Mouse (Mus musculus) hindbrain, embryonic 16.5 days (tissue): ENCODE data around the gene Rdh7. TPM values are rescaled to one million over a fixed set of nuclear protein-coding genes. Genes with fewer than 3 reads are reported as not detected.

Source experiments
- ATAC-seq: fragments of 200-750 bp; cut with Nextera tagmentation; 2 replicates; pipeline ENCODE4 v1.8.0; 2017; ENCODE audit warnings: moderate TSS enrichment, moderate library complexity
- H3K27ac ChIP-seq: fragments of 300-500 bp; sonication (generic); 2 replicates; pipeline ENCODE4 v1.5.1; 2014; ENCODE audit warnings: low read depth, mild to moderate bottlenecking, control low read depth, low read length, moderate library complexity
- H3K27me3 ChIP-seq: fragments of 300-500 bp; sonication (generic); replicated peaks from 2 replicates; pipeline ENCODE4 v1.6.1; 2014; ENCODE audit warnings: low read length; ENCODE audit not compliant: control insufficient read depth, insufficient read depth
- H3K36me3 ChIP-seq: fragments of 300-500 bp; sonication (generic); 2 replicates; pipeline ENCODE4 v1.6.1; 2014; ENCODE audit warnings: mild to moderate bottlenecking, low read length, moderate library complexity, mixed read lengths; ENCODE audit not compliant: control insufficient read depth, insufficient read depth
- H3K4me1 ChIP-seq: fragments of 300-500 bp; sonication (generic); 2 replicates; pipeline ENCODE4 v1.6.1; 2014; ENCODE audit warnings: low read depth, low read length; ENCODE audit not compliant: control insufficient read depth, insufficient read depth
- H3K4me2 ChIP-seq: fragments of 300-500 bp; sonication (generic); 2 replicates; pipeline ENCODE4 v1.6.1; 2014; ENCODE audit warnings: mild to moderate bottlenecking, low read length, control low read depth, moderate library complexity
- H3K4me3 ChIP-seq: fragments of 300-500 bp; sonication (generic); 2 replicates; pipeline ENCODE4 v1.5.1; 2014; ENCODE audit warnings: mild to moderate bottlenecking, low read length, control low read depth, moderate library complexity
- H3K9ac ChIP-seq: fragments of 300-500 bp; sonication (generic); 2 replicates; pipeline ENCODE4 v1.6.1; 2014; ENCODE audit warnings: low read depth, mild to moderate bottlenecking, control low read depth, low read length, moderate library complexity
- H3K9me3 ChIP-seq: fragments of 300-500 bp; sonication (generic); 2 replicates; pipeline ENCODE4 v1.6.1; 2014; ENCODE audit warnings: mild to moderate bottlenecking, low read length, moderate library complexity; ENCODE audit not compliant: control insufficient read depth
- WGBS: fragments of 180-500 bp; shearing (Covaris S2); extraction: QIAGEN DNeasy Blood & Tissue Kit; methylation state at CpG from one replicate; pipeline ENCODE4 v1.1.7; 2014; 5-methylcytosine and 5-hydroxymethylcytosine counted together
- polyA plus RNA-seq: library from polyadenylated mRNA; unstranded; fragments of >200 nt; fragmentation: Nextera tagmentation; extraction: Ambion mirVana; gene quantifications from 2 replicates; pipeline ENCODE4 v1.2.1, GENCODE M21; 2015

The Rdh7 gene
- polyA plus RNA-seq, result not detected in 2 replicates

- H3K9ac ChIP-seq, result no peak within 1 kb of the TSS
- no peak for ATAC-seq
- no peak within 1 kb of the TSS for H3K4me3 ChIP-seq
- H3K27me3 ChIP-seq, result no peaks in the 10 kb centered on the region
- no peak within 1 kb of the TSS for H3K27ac ChIP-seq
- no peaks in the 10 kb centered on the region for H3K9me3 ChIP-seq
- no peaks in the 10 kb centered on the region for H3K36me3 ChIP-seq
- no peaks in the 10 kb centered on the region; the same call in 1 of the 2 replicates for H3K4me1 ChIP-seq
- no peak within 1 kb of the TSS for H3K4me2 ChIP-seq
These were observed at the start of gene Rdh7 for GRCm38 (mm10) chr10:127888605-127889004. TSS of gene Rdh7 (minus strand) at chr10:127888817.

DNA sequence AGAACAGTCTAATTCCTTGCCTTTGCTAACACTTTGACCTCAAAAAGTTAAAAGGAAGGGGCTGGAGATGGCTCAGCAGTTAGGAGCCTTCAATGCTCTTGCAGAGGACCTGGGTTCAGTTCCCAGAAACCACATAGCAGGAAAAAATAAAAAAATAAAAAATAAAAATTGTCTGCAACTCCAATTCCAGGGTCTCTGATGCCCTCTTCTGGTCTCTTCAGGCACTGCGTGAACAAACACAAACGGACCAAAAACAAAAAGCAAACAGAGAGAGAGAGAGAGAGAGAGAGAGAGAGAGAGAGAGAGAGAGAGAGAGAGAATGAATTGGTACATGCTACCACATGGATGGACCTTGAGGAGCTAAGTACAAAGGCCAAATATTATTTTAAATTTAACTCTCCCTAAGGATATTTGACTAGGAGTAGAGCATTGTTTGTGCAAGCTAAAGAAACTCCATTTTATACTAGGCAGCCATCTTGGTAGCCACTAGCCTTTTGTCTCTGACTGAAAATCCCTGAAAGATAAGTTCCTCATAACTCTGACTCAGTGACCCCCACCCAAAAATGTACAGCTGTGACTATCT, 48.9 kb upstream of the Rdh7 start:
- no peak for ATAC-seq
- Histone ChIP-seq H3K9me3 (no peaks in the 10 kb centered on the region), H3K27me3 (no peaks in the 10 kb centered on the region), H3K4me1 (no peaks in the 10 kb centered on the region), H3K36me3 (no peaks in the 10 kb centered on the region), H3K27ac (no peak overlapping the region), H3K4me2 (no peak overlapping the region), H3K9ac (no peak overlapping the region), H3K4me3 (no peak overlapping the region)
- 1% methylated on average over 2 of the region's 2 CpGs for WGBS

GRCm38 (mm10) chr10:127936747-127937409, 48.3 kb upstream of the Rdh7 start:
- no peak for ATAC-seq
- Histone ChIP-seq H3K9me3 (no peaks in the 10 kb centered on the region), H3K4me1 (no peaks in the 10 kb centered on the region), H3K27ac (no peak overlapping the region), H3K36me3 (no peaks in the 10 kb centered on the region), H3K27me3 (no peaks in the 10 kb centered on the region), H3K9ac (no peak overlapping the region), H3K4me2 (no peak overlapping the region), H3K4me3 (no peak overlapping the region)
- WGBS, result 87% methylated on average over 19 of the region's 19 CpGs

GRCm38 (mm10) chr10:127936271-127936670, 47.7 kb upstream of the Rdh7 start:
- Histone ChIP-seq H3K4me2 (no peak overlapping the region), H3K36me3 (no peaks in the 10 kb centered on the region), H3K9me3 (no peaks in the 10 kb centered on the region), H3K27ac (no peak overlapping the region), H3K4me1 (no peaks in the 10 kb centered on the region), H3K9ac (no peak overlapping the region), H3K4me3 (no peak overlapping the region), H3K27me3 (no peaks in the 10 kb centered on the region)
- WGBS, result 71% methylated on average over 8 of the region's 8 CpGs
- ATAC-seq, result no peak

DNA sequence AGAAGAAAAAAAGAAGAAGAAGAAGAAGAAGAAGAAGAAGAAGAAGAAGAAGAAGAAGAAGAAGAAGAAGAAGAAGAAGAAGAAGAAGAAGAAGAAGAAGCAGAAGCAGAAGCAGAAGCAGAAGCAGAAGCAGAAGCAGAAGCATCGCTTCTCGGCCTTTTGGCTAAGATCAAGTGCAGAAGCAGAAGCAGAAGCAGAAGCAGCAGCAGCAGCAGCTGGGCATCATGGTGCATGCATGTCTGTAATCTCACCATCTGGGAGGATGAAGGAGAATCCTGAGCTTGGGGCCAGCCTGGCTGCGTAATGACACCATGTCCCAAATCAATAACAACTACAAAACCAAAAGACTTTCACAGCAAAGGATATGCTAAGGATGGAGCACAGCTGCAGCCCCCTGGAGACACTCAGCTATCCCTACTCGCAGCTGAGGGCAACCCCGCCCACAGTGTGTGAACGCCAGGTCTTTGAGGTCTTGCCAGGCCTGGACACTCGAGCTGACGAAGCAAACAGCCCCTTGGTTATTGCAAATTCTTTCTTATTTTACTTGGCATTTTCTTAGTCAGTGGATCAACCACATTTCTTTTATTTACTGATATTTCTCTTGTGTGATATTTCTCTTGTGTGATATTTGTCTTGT, 43.8 kb upstream of the Rdh7 start:
- 68% methylated on average over 8 of the region's 8 CpGs for WGBS
- Histone ChIP-seq H3K4me3 (no peak overlapping the region), H3K4me2 (no peak overlapping the region), H3K9ac (no peak overlapping the region), H3K27ac (no peak overlapping the region), H3K4me1 (no peaks in the 10 kb centered on the region), H3K27me3 (no peaks in the 10 kb centered on the region), H3K36me3 (no peaks in the 10 kb centered on the region), H3K9me3 (no peaks in the 10 kb centered on the region)
- ATAC-seq, result no peak

- Histone ChIP-seq H3K36me3 (no peaks in the 10 kb centered on the region), H3K9me3 (no peaks in the 10 kb centered on the region), H3K27ac (no peak overlapping the region), H3K9ac (no peak overlapping the region), H3K4me2 (no peak overlapping the region), H3K4me3 (no peak overlapping the region), H3K4me1 (no peaks in the 10 kb centered on the region), H3K27me3 (no peaks in the 10 kb centered on the region)
- no peak for ATAC-seq
- 59% methylated on average over 2 of the region's 2 CpGs for WGBS
These were observed 39.1 kb upstream of the Rdh7 start for GRCm38 (mm10) chr10:127927737-127928136.

DNA sequence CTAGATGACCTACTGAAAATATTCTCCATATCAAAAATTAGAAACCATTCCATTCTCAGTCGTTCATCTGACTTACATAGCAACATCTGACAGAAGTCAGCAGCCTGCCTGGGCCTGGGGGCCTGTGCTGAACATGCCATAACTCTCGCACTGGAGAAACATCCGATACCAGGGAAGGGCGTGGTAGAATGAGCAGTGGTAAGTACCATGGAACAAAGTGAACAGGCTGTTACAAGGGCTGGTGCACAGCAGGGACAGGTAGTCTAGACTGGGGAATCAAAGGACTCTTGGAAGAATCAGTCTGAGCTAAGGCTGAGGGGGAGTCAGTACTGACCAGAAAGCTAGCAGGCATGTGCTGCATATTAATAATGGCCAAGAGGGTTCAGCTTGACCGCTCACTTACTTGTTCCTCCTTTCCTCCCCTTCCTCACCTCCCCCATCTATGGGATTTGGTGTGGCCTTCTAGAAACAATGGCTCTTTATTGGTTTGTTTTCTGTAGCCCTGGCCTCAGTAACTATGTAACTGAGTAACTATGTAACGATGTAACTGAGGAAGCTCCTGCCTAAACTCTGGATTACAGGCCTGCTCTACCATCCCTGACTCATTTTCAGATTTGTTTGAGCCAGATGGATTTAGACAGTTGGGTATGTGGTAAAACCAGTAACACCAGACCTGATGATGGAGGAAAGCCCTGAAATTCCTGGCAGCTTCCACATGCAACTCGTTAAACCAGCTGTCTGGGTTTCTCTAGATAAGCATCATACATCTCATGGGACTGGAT, 36.2 kb upstream of the Rdh7 start:
- Histone ChIP-seq H3K27ac (no peak overlapping the region), H3K36me3 (no peaks in the 10 kb centered on the region), H3K9ac (no peak overlapping the region), H3K4me3 (no peak overlapping the region), H3K4me1 (no peaks in the 10 kb centered on the region), H3K4me2 (no peak overlapping the region), H3K9me3 (no peaks in the 10 kb centered on the region), H3K27me3 (no peaks in the 10 kb centered on the region)
- ATAC-seq, result no peak
- WGBS, result 64% methylated on average over 7 of the region's 7 CpGs

DNA sequence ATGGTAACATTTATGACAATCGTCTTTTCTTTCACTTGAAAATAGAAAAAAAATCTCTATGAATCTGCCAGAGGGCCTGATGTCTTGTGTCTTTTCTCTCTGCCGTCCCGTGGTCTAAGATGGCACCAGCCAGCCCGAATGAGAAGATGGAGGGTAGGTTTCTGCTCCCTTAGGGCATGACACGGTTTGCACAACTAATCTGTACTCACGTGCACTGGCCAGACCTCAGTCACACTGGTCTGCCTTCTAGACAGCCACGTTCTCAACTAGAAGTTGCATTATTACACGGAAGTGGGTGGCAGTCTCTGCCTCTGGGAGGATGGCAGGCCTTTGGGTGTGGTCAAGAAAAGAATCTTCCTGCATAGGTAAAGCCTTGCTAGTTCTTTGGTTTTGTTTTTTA, 34.4 kb upstream of the Rdh7 start:
- H3K27me3 ChIP-seq, result no peaks in the 10 kb centered on the region

GRCm38 (mm10) chr10:127922241-127922640, 33.6 kb upstream of the Rdh7 start:
- no peak overlapping the region for H3K4me3 ChIP-seq
- no peak for ATAC-seq
- no peak overlapping the region for H3K9ac ChIP-seq
- H3K4me2 ChIP-seq, result no peak overlapping the region
- no peaks in the 10 kb centered on the region for H3K27me3 ChIP-seq
- no peaks in the 10 kb centered on the region for H3K9me3 ChIP-seq
- no peaks in the 10 kb centered on the region for H3K4me1 ChIP-seq
- 100% methylated on average over 1 of the region's 1 CpGs for WGBS
- no peaks in the 10 kb centered on the region for H3K36me3 ChIP-seq
- H3K27ac ChIP-seq, result no peak overlapping the region

More for the DNA sequence above, 34.4 kb upstream of the Rdh7 start:
- no peaks in the 10 kb centered on the region for H3K9me3 ChIP-seq
- ATAC-seq, result no peak
- WGBS, result 86% methylated on average over 8 of the region's 8 CpGs
- no peak overlapping the region for H3K27ac ChIP-seq
- H3K4me3 ChIP-seq, result no peak overlapping the region
- no peak overlapping the region for H3K9ac ChIP-seq
- no peaks in the 10 kb centered on the region for H3K4me1 ChIP-seq
- H3K36me3 ChIP-seq, result no peaks in the 10 kb centered on the region
- H3K4me2 ChIP-seq, result no peak overlapping the region
